Mouse (Mus musculus) left cerebral cortex, postnatal 10 days (tissue): Measurements from ENCODE around the gene Cps1. TPM values are rescaled to one million over a fixed set of nuclear protein-coding genes. Genes with fewer than 3 reads are reported as not detected.

Source experiments
- DNase-seq, 2 experiments: peaks; one replicate each; pipeline ENCODE4 v3.0.0; 2021 to 2022; ENCODE audit warnings: low spot score in 2 of 2, mixed read lengths in 1 of 2; ENCODE audit errors: extremely low spot score in 1 of 2
- intact Hi-C: fragments of 180-260 bp; cut with DNase I; formaldehyde crosslinking; loops from one replicate; pipeline ENCODE4 v1.15.1; 2025
- total RNA-seq, 2 experiments: library from RNA; stranded (reverse); gene quantifications; 2 replicates each; pipeline ENCODE4 v1.2.3; 2021

Gene Cps1
- total RNA-seq, 2 experiments from 2014 or later, result 0.85 to 1.0 TPM

DNA sequence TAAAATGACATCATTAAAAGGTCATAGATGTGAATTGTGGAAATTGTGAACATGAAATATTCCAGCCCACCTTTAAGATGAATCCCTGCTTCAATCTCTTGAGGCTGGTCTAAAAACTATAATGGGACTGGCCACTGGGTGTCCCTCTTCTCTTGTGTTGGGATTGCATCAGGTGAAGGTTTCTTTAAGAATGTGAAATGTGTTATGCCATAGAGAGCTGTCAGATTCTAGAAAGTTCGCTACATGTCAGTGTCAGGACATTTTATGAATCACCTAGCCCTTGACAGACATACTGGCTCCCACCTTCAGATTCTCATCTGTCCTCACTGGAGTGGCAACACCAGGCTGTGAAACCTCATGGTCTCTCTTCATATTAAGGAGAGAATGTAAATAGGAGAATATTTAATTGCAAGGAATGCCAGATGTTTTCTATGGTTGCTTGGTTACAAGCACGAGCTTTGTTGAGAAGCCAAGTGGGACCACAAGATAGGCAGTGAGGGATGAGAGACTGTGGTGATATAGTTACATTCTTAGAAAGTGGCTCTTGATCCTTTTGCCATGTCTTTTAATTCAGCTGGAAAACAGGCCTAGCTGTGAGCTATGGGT is 95.6 kb downstream of the Cps1 start:
- peak; percentile 16 to 23 for DNase-seq
- intact Hi-C loops, result no loop called here

GRCm38 (mm10) chr1:67223666-67224065 is 100.8 kb downstream of the Cps1 start:
- DNase-seq, result no peak
- intact Hi-C loops, result no loop called here

DNA sequence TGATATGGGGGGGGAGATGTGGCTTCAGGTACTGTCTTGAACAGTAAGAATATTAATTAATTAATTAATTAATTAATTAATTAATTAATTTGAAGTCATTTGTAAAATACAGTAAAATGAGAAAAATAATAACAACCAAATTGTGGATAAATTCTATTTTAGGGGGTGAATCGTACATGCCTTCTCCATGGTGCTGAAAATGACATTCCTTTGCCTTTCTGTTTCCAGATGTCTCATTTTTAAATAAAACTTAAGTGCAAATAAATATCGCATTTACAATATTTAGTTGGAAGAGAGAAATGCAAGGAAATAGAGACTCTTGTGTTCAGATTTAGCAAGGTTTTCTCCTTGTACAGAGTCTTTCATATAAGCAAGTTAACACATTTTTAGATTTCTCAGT is 112.0 kb downstream of the Cps1 start:
- intact Hi-C loops, result no loop called here
- DNase-seq, result no peak

DNA sequence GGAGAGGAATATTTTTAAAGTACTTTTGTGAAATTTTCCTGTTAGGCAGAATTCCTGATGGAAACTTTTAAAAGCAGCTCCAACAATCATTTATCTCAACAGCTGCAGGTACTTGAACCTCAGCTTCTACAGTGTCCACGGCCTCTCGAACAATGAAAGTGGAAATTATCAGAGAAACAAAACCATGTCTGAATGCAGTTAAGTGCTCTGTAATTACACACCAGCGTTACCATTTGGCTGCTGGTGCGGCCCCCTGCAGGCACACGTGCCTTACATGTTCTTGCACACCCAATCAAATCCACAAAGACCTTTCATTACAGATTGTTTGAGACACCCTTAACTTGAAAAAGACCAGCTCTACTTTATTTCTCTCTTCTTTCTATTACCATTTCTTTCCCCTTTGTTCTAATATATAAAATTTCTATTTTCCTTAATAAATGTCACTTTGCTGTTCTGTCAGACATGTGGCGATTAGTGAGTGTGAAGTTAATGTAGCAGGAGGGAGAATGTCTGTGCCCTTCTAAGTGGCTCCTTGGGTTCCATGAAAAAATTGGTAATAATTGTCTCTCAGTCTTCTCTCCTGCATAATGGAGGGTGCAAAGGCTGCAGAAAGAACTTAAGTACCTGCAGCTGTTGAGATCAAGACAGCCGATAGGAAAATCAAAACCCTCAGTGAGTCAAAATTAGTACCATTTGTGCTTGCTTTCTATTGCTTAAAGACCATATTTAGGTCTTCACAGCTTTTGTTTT is 112.8 kb downstream of the Cps1 start:
- intact Hi-C loops, result no loop called here
- no peak for DNase-seq

DNA sequence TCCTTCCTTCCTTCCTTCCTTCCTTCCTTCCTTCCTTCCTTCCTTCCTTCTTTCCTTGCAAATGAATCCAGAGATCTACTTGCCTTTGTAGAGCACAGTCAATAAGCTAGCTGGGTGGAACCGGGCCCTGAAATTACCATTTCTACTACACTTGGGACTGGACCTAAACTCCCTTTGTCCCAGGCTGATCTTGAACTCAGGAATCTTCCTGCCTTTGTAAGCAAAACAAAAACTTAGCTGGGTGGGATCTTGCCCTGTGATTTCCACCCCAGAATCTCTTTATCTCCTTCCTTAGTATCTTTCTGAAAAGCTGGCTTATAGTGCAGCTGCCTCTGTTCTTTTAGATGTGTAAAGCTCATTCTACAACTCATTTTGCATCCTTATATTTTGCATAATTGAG is 115.6 kb downstream of the Cps1 start:
- DNase-seq, result no peak
- intact Hi-C loops, result no loop called here

DNA sequence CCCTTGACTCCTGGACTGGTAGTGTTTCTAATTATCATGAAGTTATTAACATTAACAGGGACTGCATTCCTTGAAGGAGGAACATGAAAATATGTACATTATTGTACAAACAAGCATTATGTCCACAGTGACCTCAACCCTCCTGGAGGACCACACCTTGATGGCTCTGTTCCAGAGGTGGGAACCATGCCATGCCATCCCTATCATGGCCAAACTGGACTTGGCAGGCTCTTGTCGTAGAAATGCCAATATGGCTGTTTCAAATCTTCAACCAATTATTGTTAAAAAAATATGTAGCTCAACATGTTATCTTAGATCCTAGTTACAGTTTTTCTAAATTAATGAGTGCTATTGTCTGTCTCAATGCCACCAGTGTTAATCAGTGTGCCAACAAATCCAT is 116.1 kb downstream of the Cps1 start:
- intact Hi-C loops, result no loop called here
- DNase-seq, result no peak

- DNase-seq, result no peak
- intact Hi-C loops, result no loop called here
Observed at GRCm38 (mm10) chr1:67265222-67265621, 142.4 kb downstream of the Cps1 start.

DNA sequence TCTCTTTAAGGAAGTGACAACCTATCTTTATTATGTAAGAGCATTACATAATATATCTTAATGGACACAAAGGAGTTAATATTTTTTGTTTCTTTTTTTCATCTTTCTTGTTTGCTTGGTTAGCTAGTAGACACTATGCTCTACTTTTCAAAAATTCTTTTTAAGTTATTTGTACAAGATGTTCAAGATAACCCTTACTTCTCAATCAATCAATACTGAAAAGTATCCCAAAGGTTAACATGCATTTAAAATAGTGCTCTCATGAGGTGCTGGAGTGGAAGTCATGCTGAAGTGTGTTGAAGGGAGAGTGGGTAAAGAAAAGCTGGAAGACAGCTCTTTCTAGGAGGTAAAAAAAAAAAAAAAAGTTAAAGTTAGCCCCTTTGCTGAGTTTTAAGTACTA is 145.1 kb downstream of the Cps1 start:
- intact Hi-C loops, result no loop called here
- DNase-seq, result no peak

- intact Hi-C loops, result no loop called here
Observed at GRCm38 (mm10) chr1:67268450-67268849, 145.6 kb downstream of the Cps1 start.

DNA sequence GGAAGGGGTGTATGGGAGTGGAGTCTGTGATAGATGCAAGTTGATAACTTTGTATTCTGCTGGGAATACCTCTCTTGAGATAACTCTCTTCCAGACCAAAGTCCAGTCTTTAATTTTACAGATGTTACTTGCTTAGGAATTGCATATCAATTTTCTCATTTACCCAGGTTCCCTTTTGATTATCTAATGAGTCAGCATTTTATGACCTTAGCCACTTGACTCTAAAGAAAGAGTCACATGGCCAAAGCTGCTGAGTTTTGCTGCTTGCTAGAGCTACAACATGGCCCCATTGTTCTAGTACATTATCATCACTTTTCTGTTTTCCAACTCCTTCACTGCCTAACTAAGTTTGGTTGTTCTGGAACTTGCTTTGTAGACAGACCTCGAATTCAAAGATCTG is 153.4 kb downstream of the Cps1 start:
- no peak for DNase-seq
- intact Hi-C loops, result no loop called here

More at GRCm38 (mm10) chr1:67268450-67268849, 145.6 kb downstream of the Cps1 start:
- no peak for DNase-seq

Other genes with a start within 250 kb of the Cps1 start
- gene Myl1, start 177.6 kb upstream of the Cps1 start, total RNA-seq, result under 1 TPM in 1 of 2 experiments, not detected in 1; 0.88 TPM
- gene Lancl1, start 84.2 kb upstream of the Cps1 start, total RNA-seq, result 100 to 1,000 TPM; 154 to 161 TPM